Mouse (Mus musculus) embryonic facial prominence, embryonic 14.5 days (tissue): ENCODE measurements at regions not wholly inside any gene's neighbourhood (a gene's known extent, or its start where the extent isn't known, plus 50 kb on each side); places are given as distances from the start of the nearest gene placed in this dataset.

ENCODE experiments used
- ATAC-seq: fragments of 200-750 bp; cut with Nextera tagmentation; 2 replicates; pipeline ENCODE4 v1.8.0; 2017; ENCODE audit warnings: low read depth, moderate number of reproducible peaks, moderate TSS enrichment
- DNase-seq: peaks from one replicate; pipeline ENCODE4 v3.0.0-alpha.2; 2015; ENCODE audit warnings: low spot score
- H3K27ac ChIP-seq: fragments of 300-500 bp; sonication (generic); replicated peaks from 2 replicates; pipeline ENCODE4 v1.5.1; 2014; ENCODE audit warnings: low read depth, mild to moderate bottlenecking, low read length, moderate library complexity
- H3K27me3 ChIP-seq: fragments of 300-500 bp; sonication (generic); replicated peaks from 2 replicates; pipeline ENCODE4 v1.6.1; 2014; ENCODE audit warnings: low read length; ENCODE audit not compliant: control insufficient read depth, insufficient read depth
- H3K36me3 ChIP-seq: fragments of 300-500 bp; sonication (generic); 2 replicates; pipeline ENCODE4 v1.6.1; 2014; ENCODE audit warnings: low read length, mixed read lengths; ENCODE audit not compliant: control insufficient read depth, insufficient read depth
- H3K4me1 ChIP-seq: fragments of 300-500 bp; sonication (generic); 2 replicates; pipeline ENCODE4 v1.6.1; 2014; ENCODE audit warnings: antibody characterized with exemption, low read length; ENCODE audit not compliant: control insufficient read depth, insufficient read depth
- H3K4me2 ChIP-seq: fragments of 300-500 bp; sonication (generic); 2 replicates; pipeline ENCODE4 v1.6.1; 2014; ENCODE audit warnings: low read depth, mild to moderate bottlenecking, low read length, moderate library complexity, mixed read lengths
- H3K4me3 ChIP-seq: fragments of 300-500 bp; sonication (generic); 2 replicates; pipeline ENCODE4 v1.5.1; 2014; ENCODE audit warnings: low read depth, mild to moderate bottlenecking, low read length
- H3K9ac ChIP-seq: fragments of 300-500 bp; sonication (generic); 2 replicates; pipeline ENCODE4 v1.6.1; 2014; ENCODE audit warnings: low read depth, mild to moderate bottlenecking, low read length, moderate library complexity, mixed read lengths
- H3K9me3 ChIP-seq: fragments of 300-500 bp; sonication (generic); 2 replicates; pipeline ENCODE4 v1.6.1; 2016; ENCODE audit warnings: low read length; ENCODE audit not compliant: control insufficient read depth
- WGBS: fragments of 180-500 bp; shearing (Covaris S2); extraction: QIAGEN DNeasy Blood & Tissue Kit; methylation state at CpG from one replicate; pipeline ENCODE4 v1.1.7; 2014; 5-methylcytosine and 5-hydroxymethylcytosine counted together

- no peaks in the 10 kb centered on the region for H3K9me3 ChIP-seq
- H3K9ac ChIP-seq = no peak overlapping the region
- H3K4me1 ChIP-seq = no peaks in the 10 kb centered on the region; the same call in 1 of the 2 replicates
- no peak; the same call in 1 of the 2 replicates for ATAC-seq
- no peaks in the 10 kb centered on the region for H3K36me3 ChIP-seq
- no peak overlapping the region for H3K27ac ChIP-seq
- no peak overlapping the region for H3K4me2 ChIP-seq
- no peaks in the 10 kb centered on the region for H3K27me3 ChIP-seq
- WGBS = 42% methylated on average over 6 of the region's 6 CpGs
- H3K4me3 ChIP-seq = no peak overlapping the region
- peak; percentile 61 for DNase-seq
Observed at GRCm38 (mm10) chr15:96103737-96104136, 183.6 kb upstream of the Arid2 start.

DNA sequence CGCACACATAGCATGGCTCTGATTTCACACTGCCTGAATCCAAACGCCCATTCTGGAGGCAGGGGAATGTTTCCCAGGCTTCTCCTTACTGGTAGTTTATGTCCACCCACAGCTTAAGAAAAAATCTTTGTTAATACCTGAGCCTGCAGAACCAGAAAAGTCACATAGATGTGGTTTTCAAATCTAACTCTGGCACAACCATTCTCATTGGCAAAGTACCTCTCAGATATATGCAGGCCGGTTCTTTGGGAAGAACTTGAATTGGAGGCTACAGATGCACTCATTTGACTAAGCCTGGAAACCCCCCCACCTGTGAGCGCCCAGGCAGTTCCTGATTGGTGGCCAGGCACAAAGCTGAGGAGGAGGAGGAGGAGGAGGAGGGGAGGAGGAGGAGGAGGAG is 179.8 kb upstream of the Arid2 start:
- Histone ChIP-seq H3K4me2 (no peak overlapping the region), H3K27me3 (no peaks in the 10 kb centered on the region), H3K9me3 (peaks cover 5% of the 10 kb centered on the region), H3K36me3 (no peaks in the 10 kb centered on the region), H3K4me1 (no peaks in the 10 kb centered on the region; the same call in 1 of the 2 replicates), H3K9ac (no peak overlapping the region), H3K4me3 (no peak overlapping the region), H3K27ac (no peak overlapping the region)
- 50% methylated on average over 4 of the region's 4 CpGs for WGBS
- peak; percentile 83 for ATAC-seq
- peak; percentile 79 for DNase-seq

DNA sequence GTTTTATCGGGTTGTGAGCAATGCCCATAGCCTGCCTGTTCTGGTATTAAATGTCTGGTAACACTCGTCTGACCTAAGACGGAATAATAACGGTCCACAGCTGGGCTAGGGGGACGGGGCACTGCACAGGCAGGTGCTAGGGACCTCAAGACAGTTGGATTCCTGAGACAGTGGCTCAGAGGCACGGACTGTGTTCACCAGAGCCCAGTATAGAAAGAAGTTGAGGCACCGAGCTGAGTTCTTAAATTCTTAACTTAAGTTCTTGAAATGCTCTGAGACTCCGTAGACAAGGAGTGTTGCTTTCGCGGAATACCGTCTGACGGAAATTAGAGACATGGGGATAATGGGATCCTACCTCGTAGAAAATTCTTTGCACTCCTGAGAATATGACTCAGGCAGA is 174.2 kb upstream of the Arid2 start:
- 0 out of 2 replicates have a peak, but pooled peaks have one; percentile 30 for ATAC-seq
- H3K27ac ChIP-seq = no peak overlapping the region
- WGBS = 58% methylated on average over 13 of the region's 13 CpGs
- H3K27me3 ChIP-seq = no peaks in the 10 kb centered on the region; the same call in 1 of the 2 replicates
- DNase-seq = no peak
- H3K9ac ChIP-seq = no peak overlapping the region
- H3K4me3 ChIP-seq = no peak overlapping the region
- H3K4me1 ChIP-seq = 0 out of 2 replicates have a peak, but pooled peaks cover 4% of the 10 kb centered on the region
- no peaks in the 10 kb centered on the region for H3K36me3 ChIP-seq
- peaks cover 5% of the 10 kb centered on the region for H3K9me3 ChIP-seq
- H3K4me2 ChIP-seq = no peak overlapping the region

- WGBS = 63% methylated on average over 9 of the region's 9 CpGs
- no peak overlapping the region for H3K27ac ChIP-seq
- peaks cover 2% of the 10 kb centered on the region for H3K9me3 ChIP-seq
- DNase-seq (no peak), ATAC-seq (no peak; the same call in 1 of the 2 replicates)
- no peaks in the 10 kb centered on the region for H3K36me3 ChIP-seq
- 0 out of 2 replicates have a peak overlapping the region, but pooled peaks have one; percentile 12 for H3K4me2 ChIP-seq
- no peak overlapping the region for H3K9ac ChIP-seq
- no peak overlapping the region for H3K4me3 ChIP-seq
- 0 out of 2 replicates have a peak, but pooled peaks cover 4% of the 10 kb centered on the region for H3K4me1 ChIP-seq
- H3K27me3 ChIP-seq = no peaks in the 10 kb centered on the region; the same call in 1 of the 2 replicates
Observed at GRCm38 (mm10) chr15:96114616-96115015, 172.7 kb upstream of the Arid2 start.

GRCm38 (mm10) chr15:96115196-96115595 is 172.1 kb upstream of the Arid2 start:
- 42% methylated on average over 10 of the region's 10 CpGs for WGBS
- Histone ChIP-seq H3K4me3 (no peak overlapping the region), H3K36me3 (no peaks in the 10 kb centered on the region), H3K4me2 (0 out of 2 replicates have a peak overlapping the region, but pooled peaks have one; percentile 12), H3K9ac (no peak overlapping the region), H3K9me3 (no peaks in the 10 kb centered on the region), H3K4me1 (0 out of 2 replicates have a peak, but pooled peaks cover 4% of the 10 kb centered on the region), H3K27me3 (no peaks in the 10 kb centered on the region; the same call in 1 of the 2 replicates), H3K27ac (no peak overlapping the region)
- DNase-seq (no peak), ATAC-seq (peak; percentile 56)

DNA sequence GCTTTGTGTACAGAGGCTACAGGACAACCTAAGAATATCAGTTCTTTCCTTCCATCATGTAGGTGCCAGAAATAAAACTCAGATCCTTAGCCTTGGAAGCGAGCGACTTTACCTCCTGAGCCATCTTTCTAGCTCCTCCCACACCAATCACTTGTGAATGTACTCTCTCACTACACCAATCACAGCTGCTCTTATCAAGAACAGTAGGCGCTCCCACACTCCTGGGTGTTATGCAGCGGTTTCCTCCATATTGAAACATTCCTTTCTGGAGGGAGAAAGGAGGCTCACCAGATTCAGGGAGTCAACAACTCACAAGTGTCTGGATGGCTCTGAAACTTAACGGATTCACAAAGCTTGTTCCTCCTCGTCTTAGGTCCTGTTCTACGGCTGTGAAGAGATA is 168.1 kb upstream of the Arid2 start:
- no peak overlapping the region for H3K4me3 ChIP-seq
- H3K4me2 ChIP-seq = no peak overlapping the region
- no peaks in the 10 kb centered on the region for H3K36me3 ChIP-seq
- H3K27ac ChIP-seq = no peak overlapping the region
- H3K9ac ChIP-seq = no peak overlapping the region
- 0 out of 2 replicates have a peak, but pooled peaks cover 3% of the 10 kb centered on the region for H3K4me1 ChIP-seq
- ATAC-seq (no peak), DNase-seq (no peak)
- 93% methylated on average over 7 of the region's 7 CpGs for WGBS
- 0 out of 2 replicates have a peak, but pooled peaks cover 5% of the 10 kb centered on the region for H3K9me3 ChIP-seq
- H3K27me3 ChIP-seq = no peaks in the 10 kb centered on the region; the same call in 1 of the 2 replicates

DNA sequence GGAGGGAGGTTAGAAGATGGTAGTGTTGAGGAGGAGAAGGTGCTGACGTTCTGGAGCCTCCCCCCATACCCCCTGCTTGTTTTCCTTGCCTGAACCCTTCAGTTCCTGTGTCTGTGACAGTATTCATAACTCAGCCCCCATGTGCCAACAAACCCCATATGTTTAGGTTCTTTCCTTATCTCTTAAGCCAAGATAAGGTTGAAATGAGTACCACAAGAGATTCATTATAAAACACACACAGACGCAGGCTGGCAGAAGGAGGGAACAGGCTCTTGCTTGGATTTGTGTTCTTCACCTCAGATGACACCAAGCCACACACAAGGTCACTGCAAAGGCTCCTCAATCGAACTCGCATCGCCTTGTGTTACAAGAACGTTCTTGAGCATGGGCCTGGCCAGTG is 162.9 kb upstream of the Arid2 start:
- WGBS = 82% methylated on average over 6 of the region's 6 CpGs
- no peak overlapping the region for H3K4me3 ChIP-seq
- no peak overlapping the region for H3K9ac ChIP-seq
- H3K27ac ChIP-seq = no peak overlapping the region
- no peak for DNase-seq
- no peak overlapping the region for H3K4me2 ChIP-seq
- H3K9me3 ChIP-seq = 0 out of 2 replicates have a peak, but pooled peaks cover 5% of the 10 kb centered on the region
- H3K4me1 ChIP-seq = no peaks in the 10 kb centered on the region
- no peaks in the 10 kb centered on the region for H3K27me3 ChIP-seq
- ATAC-seq = no peak
- H3K36me3 ChIP-seq = no peaks in the 10 kb centered on the region

GRCm38 (mm10) chr15:96129699-96130098 is 157.6 kb upstream of the Arid2 start:
- Histone ChIP-seq H3K9me3 (no peaks in the 10 kb centered on the region), H3K27ac (no peak overlapping the region), H3K27me3 (no peaks in the 10 kb centered on the region), H3K4me3 (no peak overlapping the region), H3K4me2 (no peak overlapping the region), H3K4me1 (peaks cover 10% of the 10 kb centered on the region), H3K36me3 (no peaks in the 10 kb centered on the region), H3K9ac (no peak overlapping the region)
- no peak for DNase-seq
- WGBS = 91% methylated on average over 4 of the region's 4 CpGs
- no peak for ATAC-seq

DNA sequence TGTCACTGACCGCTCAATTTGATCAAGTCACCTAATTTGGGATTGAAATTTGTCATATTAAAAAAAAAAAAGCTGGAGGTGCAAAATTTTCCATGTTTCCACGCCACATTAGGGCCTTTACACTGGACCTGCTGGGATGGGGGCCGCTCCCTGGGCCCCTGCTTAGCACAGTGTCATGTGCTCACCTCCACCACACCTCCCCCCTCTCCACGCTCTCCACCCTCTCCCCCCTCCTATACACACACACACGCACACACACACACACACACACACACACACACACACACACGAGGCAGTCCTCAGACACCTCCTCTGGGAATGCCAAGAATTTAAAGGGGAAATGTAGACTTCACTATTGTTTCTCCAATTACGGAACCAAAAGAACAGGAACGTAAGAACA is 156.8 kb upstream of the Arid2 start:
- Histone ChIP-seq H3K27me3 (no peaks in the 10 kb centered on the region), H3K9me3 (no peaks in the 10 kb centered on the region), H3K27ac (no peak overlapping the region), H3K9ac (no peak overlapping the region), H3K4me2 (no peak overlapping the region), H3K4me1 (peaks cover 10% of the 10 kb centered on the region), H3K36me3 (no peaks in the 10 kb centered on the region), H3K4me3 (no peak overlapping the region)
- 59% methylated on average over 8 of the region's 8 CpGs for WGBS
- ATAC-seq = no peak
- no peak for DNase-seq
